Mouse (Mus musculus): ENCODE data around the gene Krtap19-5. TPM values are rescaled to one million over a fixed set of nuclear protein-coding genes. Genes with fewer than 3 reads are reported as not detected.

Gene Krtap19-5
- polyA plus RNA-seq (2012; rRNA removed): not detected in 2 replicates

GRCm38 (mm10) chr16:88896357-88896756 is at the start of gene Krtap19-5:
Gene Krtap19-5, minus strand, starts transcription at chr16:88896457.

GRCm38 (mm10) chr16:88932165-88932564 is 35.9 kb upstream of the Krtap19-5 start, which contains the start of gene Krtap19-9b:
Gene Krtap19-9b, minus strand, starts transcription at chr16:88932265.

GRCm38 (mm10) chr16:88884989-88885388 is 11.3 kb downstream of the Krtap19-5 start, which contains the start of gene Krtap19-4:
Gene Krtap19-4, minus strand, starts transcription at chr16:88885089.

GRCm38 (mm10) chr16:88877938-88878337 is 18.3 kb downstream of the Krtap19-5 start, which contains the start of gene Krtap19-3:
Gene Krtap19-3, minus strand, starts transcription at chr16:88878038.

GRCm38 (mm10) chr16:88874169-88874568 is 22.1 kb downstream of the Krtap19-5 start, which contains the start of gene Krtap19-2:
Gene Krtap19-2, minus strand, starts transcription at chr16:88874269.

GRCm38 (mm10) chr16:88869311-88869710 is 26.9 kb downstream of the Krtap19-5 start, which contains the start of gene Krtap19-1:
Gene Krtap19-1, minus strand, starts transcription at chr16:88869411.

Other genes starting within 250 kb of the Krtap19-5 start
- gene Krtap26-1, start 248.7 kb downstream of the Krtap19-5 start, polyA plus RNA-seq (2012; rRNA removed): not detected in 2 replicates
- not detected in 2 replicates for gene Krtap27-1, start 224.8 kb downstream of the Krtap19-5 start, polyA plus RNA-seq (2012; rRNA removed)
- not detected in 2 replicates for gene 2310061N02Rik, start 188.5 kb downstream of the Krtap19-5 start, polyA plus RNA-seq (2012; rRNA removed)
- not detected in 2 replicates for gene Krtap13-1, start 167.6 kb downstream of the Krtap19-5 start, polyA plus RNA-seq (2012; rRNA removed)
- gene Krtap13, start 144.8 kb downstream of the Krtap19-5 start, polyA plus RNA-seq (2012; rRNA removed): not detected in 2 replicates
- gene 2310034C09Rik, start 137.6 kb downstream of the Krtap19-5 start, polyA plus RNA-seq (2012; rRNA removed): not detected in 2 replicates
- not detected in 2 replicates for gene 2310057N15Rik, start 122.3 kb downstream of the Krtap19-5 start, polyA plus RNA-seq (2012; rRNA removed)
- gene Gm5965, start 118.6 kb downstream of the Krtap19-5 start, polyA plus RNA-seq (2012; rRNA removed): not detected in 2 replicates
- not detected in 2 replicates for gene Gm20741, start 84.2 kb downstream of the Krtap19-5 start, polyA plus RNA-seq (2012; rRNA removed)
- gene Krtap15, start 76.2 kb downstream of the Krtap19-5 start, polyA plus RNA-seq (2012; rRNA removed): not detected in 2 replicates
- gene Krtap14, start 70.3 kb downstream of the Krtap19-5 start, polyA plus RNA-seq (2012; rRNA removed): not detected in 2 replicates
- gene Krtap19-1, start 27.0 kb downstream of the Krtap19-5 start, polyA plus RNA-seq (2012; rRNA removed): not detected in 2 replicates
- gene Krtap19-2, start 22.2 kb downstream of the Krtap19-5 start, polyA plus RNA-seq (2012; rRNA removed): not detected in 2 replicates
- gene Krtap19-3, start 18.4 kb downstream of the Krtap19-5 start, polyA plus RNA-seq (2012; rRNA removed): not detected in 2 replicates
- not detected in 2 replicates for gene Krtap19-4, start 11.4 kb downstream of the Krtap19-5 start, polyA plus RNA-seq (2012; rRNA removed)
- gene Krtap19-9b, start 35.8 kb upstream of the Krtap19-5 start, polyA plus RNA-seq (2012; rRNA removed): not detected in 2 replicates
- not detected in 2 replicates for gene Krtap16-3, start 66.4 kb upstream of the Krtap19-5 start, polyA plus RNA-seq (2012; rRNA removed)
- gene Krtap22-2, start 114.3 kb upstream of the Krtap19-5 start, polyA plus RNA-seq (2012; rRNA removed): not detected in 2 replicates
- not detected in 2 replicates for gene Gm10229, start 118.8 kb upstream of the Krtap19-5 start, polyA plus RNA-seq (2012; rRNA removed)
- gene Krtap6-1, start 135.2 kb upstream of the Krtap19-5 start, polyA plus RNA-seq (2012; rRNA removed): not detected in 2 replicates
- not detected in 2 replicates for gene Gm10228, start 145.0 kb upstream of the Krtap19-5 start, polyA plus RNA-seq (2012; rRNA removed)
- gene Krtap6-5, start 151.4 kb upstream of the Krtap19-5 start, polyA plus RNA-seq (2012; rRNA removed): not detected in 2 replicates
- not detected in 2 replicates for gene 1110025L11Rik, start 167.5 kb upstream of the Krtap19-5 start, polyA plus RNA-seq (2012; rRNA removed)
- not detected in 2 replicates for gene Krtap6-3, start 187.6 kb upstream of the Krtap19-5 start, polyA plus RNA-seq (2012; rRNA removed)
- not detected in 2 replicates for gene Gm6358, start 244.4 kb upstream of the Krtap19-5 start, polyA plus RNA-seq (2012; rRNA removed)